Mouse (Mus musculus) ES-E14 (cell line): ENCODE data around the gene Fam178b. TPM values are rescaled to one million over a fixed set of nuclear protein-coding genes. Genes with fewer than 3 reads are reported as not detected.

Source experiments
- DNase-seq: peaks from one replicate; pipeline ENCODE4 v3.0.0-alpha.2; 2013; ENCODE audit warnings: low read depth, low spot score
- H3K27ac ChIP-seq: 2 replicates; pipeline ENCODE4 v1.5.1; 2012; ENCODE audit warnings: low read depth, mild to moderate bottlenecking, low read length, moderate library complexity, mixed read lengths; ENCODE audit not compliant: poor library complexity, insufficient read depth, severe bottlenecking
- H3K36me3 ChIP-seq: 2 replicates; pipeline ENCODE4 v1.6.1; 2012; ENCODE audit warnings: mild to moderate bottlenecking, low read length, moderate library complexity, mixed read lengths; ENCODE audit not compliant: control insufficient read depth, poor library complexity, insufficient read depth, severe bottlenecking
- H3K4me1 ChIP-seq, 2 experiments: fragments of 150-350 bp in 1 of 2; sonication (generic) in 1 of 2; 2 replicates each; pipeline ENCODE4 v1.6.1; 2012; ENCODE audit warnings: low read length in 2 of 2, mild to moderate bottlenecking in 1 of 2, mixed read lengths in 1 of 2; ENCODE audit not compliant: control insufficient read depth in 2 of 2, insufficient read depth in 2 of 2, poor library complexity in 1 of 2
- H3K4me3 ChIP-seq, 2 experiments: fragments of 150-350 bp in 1 of 2; sonication (generic) in 1 of 2; 2 replicates each; pipeline ENCODE4 v1.5.1; 2012; ENCODE audit warnings: low read length in 2 of 2, low read depth in 1 of 2, mild to moderate bottlenecking in 1 of 2, mixed read lengths in 1 of 2; ENCODE audit not compliant: insufficient read depth in 1 of 2, poor library complexity in 1 of 2, severe bottlenecking in 1 of 2
- H3K9ac ChIP-seq: 2 replicates; pipeline ENCODE4 v1.6.1; 2012; ENCODE audit warnings: low read depth, mild to moderate bottlenecking, low read length, mixed read lengths; ENCODE audit not compliant: poor library complexity, insufficient read depth, severe bottlenecking
- H3K9me3 ChIP-seq: fragments of 150-350 bp; sonication (generic); 2 replicates; pipeline ENCODE4 v1.6.1; 2012; ENCODE audit warnings: low read depth, mild to moderate bottlenecking, low read length; ENCODE audit not compliant: control insufficient read depth, insufficient read depth
- CHD2 ChIP-seq: IDR thresholded peaks from 2 replicates; pipeline ENCODE4 v1.6.1; 2014; ENCODE audit warnings: mild to moderate bottlenecking, low read depth, low read length, inconsistent platforms
- HCFC1 ChIP-seq: IDR thresholded peaks from 2 replicates; pipeline ENCODE4 v1.6.1; 2012; ENCODE audit warnings: low read length, inconsistent platforms, borderline replicate concordance; ENCODE audit not compliant: insufficient read depth
- MAFK ChIP-seq: IDR thresholded peaks from 2 replicates; pipeline ENCODE4 v1.6.1; 2014; ENCODE audit warnings: mild to moderate bottlenecking, low read depth, low read length, inconsistent platforms; ENCODE audit not compliant: insufficient read depth
- ZC3H11A ChIP-seq: IDR thresholded peaks from 2 replicates; pipeline ENCODE4 v1.6.1; 2012; ENCODE audit warnings: low read depth, mild to moderate bottlenecking, inconsistent platforms, low read length, borderline replicate concordance
- ZNF384 ChIP-seq: IDR thresholded peaks from 2 replicates; pipeline ENCODE4 v1.6.1; 2012; ENCODE audit warnings: low read depth, low read length, inconsistent platforms
- in situ Hi-C, 2 experiments: fragments of 600-800 bp; cut with MboI; formaldehyde crosslinking; loops; one replicate each; pipeline ENCODE4 v1.15.1; 2025; ENCODE audit warnings: low sequenced_read_pairs in 2 of 2, inconsistent platforms in 1 of 2; ENCODE audit not compliant: unreplicated experiment in 2 of 2
- total RNA-seq: library from RNA; depleted of rRNA; stranded (reverse); fragments of 300-350 nt; gene quantifications from 2 replicates; pipeline ENCODE4 v1.2.3, GENCODE M21; 2012

Fam178b gene
- total RNA-seq, 1 experiment, result 8.0 TPM

DNA sequence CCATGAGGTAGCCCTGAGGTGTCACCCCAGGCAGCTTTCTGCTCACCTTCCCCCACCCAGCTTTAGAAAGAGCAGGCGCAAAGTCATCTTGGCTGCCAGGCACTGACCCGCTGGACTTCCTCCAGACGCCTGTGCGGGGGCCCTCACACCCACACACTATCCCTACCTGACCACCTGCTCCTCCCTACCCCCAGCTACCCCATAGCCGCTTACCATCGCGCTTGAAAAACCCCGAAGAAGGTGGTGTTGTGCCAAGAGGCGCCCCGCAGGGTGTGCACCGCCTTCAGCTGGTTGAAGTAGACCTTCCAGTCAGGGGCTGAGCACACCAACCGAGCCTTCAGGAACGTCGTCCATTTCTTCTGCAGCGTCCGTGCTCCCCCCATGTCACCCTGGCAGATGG lies 130.5 kb downstream of the Fam178b start:
- no peak overlapping the region; the same call in 1 of the 2 replicates for H3K9ac ChIP-seq
- H3K36me3 ChIP-seq, result peaks cover 22% of the 10 kb centered on the region
- in situ Hi-C loops, result no loop called here
- H3K4me1 ChIP-seq, result peaks cover 3 to 15% of the 10 kb centered on the region in 2 experiments; a peak in 2 of 4 replicates
- TF ChIP-seq ZNF384 (no peak), HCFC1 (no peak), CHD2 (no peak), ZC3H11A (no peak), MAFK (no peak)
- no peaks in the 10 kb centered on the region for H3K9me3 ChIP-seq
- no peak overlapping the region for H3K27ac ChIP-seq
- H3K4me3 ChIP-seq, result no peak overlapping the region
- DNase-seq, result no peak

- Histone ChIP-seq H3K36me3 (peaks cover 22% of the 10 kb centered on the region), H3K4me3 (no peak overlapping the region), H3K27ac (no peak overlapping the region), H3K9ac (no peak overlapping the region), H3K4me1 (peaks cover 3 to 16% of the 10 kb centered on the region in 2 experiments; a peak in 2 of 4 replicates), H3K9me3 (no peaks in the 10 kb centered on the region)
- TF ChIP-seq ZNF384 (no peak), HCFC1 (no peak), ZC3H11A (no peak), MAFK (no peak), CHD2 (no peak)
- no peak for DNase-seq
- in situ Hi-C loops, result no loop called here
Measured at GRCm38 (mm10) chr1:36551904-36552303, 131.1 kb downstream of the Fam178b start.

DNA sequence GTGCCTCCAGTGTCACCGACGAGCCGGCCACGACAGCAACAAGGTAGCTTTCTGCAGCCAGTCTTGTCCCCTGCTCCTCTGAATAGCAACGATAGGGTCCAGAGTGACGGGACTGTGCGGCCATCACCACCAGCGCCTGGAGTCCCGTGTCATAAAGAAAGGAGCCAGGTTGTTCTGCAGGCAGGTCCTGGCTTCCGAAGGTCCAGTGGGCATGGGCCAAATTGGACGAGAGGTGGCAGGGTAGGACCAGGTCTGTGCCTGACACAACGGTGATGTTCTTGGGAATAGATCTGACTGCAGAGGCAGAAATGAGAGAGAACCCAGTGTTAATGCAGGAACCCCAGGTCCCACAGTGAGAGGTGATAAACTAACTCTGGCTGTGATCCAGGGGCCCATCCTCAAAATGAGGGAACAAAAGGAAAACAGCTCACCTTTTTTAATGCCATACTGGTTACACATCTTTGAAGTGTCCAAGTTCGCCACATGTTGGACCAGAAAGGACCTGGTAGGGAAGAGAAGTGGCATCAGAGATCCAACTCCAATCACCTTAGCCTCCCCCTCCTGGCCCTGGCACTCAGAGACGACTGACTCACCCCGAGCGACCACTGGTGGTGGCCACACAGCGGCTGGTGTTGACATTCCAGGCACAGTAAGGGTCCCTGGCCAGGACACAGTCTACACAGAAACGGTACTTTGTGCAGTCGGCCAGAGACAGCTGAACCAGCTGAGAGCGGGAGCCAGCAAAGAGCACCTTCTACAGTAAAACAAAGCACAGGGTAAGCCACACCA lies 132.7 kb downstream of the Fam178b start:
- Histone ChIP-seq H3K4me3 (no peak overlapping the region), H3K4me1 (peaks cover 4 to 8% of the 10 kb centered on the region in 2 experiments; a peak in 2 of 4 replicates), H3K9ac (no peak overlapping the region), H3K9me3 (no peaks in the 10 kb centered on the region), H3K27ac (no peak overlapping the region), H3K36me3 (peaks cover 22% of the 10 kb centered on the region)
- no peak for TF ChIP-seq ZC3H11A
- no peak for TF ChIP-seq ZNF384
- no peak for TF ChIP-seq CHD2
- no peak for TF ChIP-seq HCFC1
- no peak for TF ChIP-seq MAFK
- no peak for DNase-seq
- in situ Hi-C loops, result no loop called here

DNA sequence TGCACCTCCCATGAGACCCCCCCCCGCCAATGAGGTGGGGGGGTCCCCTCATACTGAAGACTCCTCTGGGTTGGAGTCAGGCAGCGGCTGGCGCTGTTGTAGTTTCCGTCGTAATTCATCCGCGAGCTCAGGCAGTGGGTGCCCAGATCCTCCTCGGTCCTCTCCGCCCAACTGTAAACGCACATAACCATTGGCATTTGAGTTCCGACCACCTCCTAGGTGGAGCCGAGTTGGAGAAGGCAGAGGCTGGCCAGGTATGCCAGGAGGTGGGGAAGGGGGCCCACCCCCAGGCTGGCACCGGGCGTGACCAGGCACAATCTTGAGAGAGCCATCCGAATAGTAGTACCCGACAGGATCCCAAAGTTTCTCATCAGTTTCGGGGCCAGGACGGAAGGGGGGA lies 133.5 kb downstream of the Fam178b start:
- H3K9me3 ChIP-seq, result no peaks in the 10 kb centered on the region
- no peak overlapping the region for H3K4me3 ChIP-seq
- no peak overlapping the region for H3K27ac ChIP-seq
- no peak for DNase-seq
- H3K36me3 ChIP-seq, result peaks cover 22% of the 10 kb centered on the region
- in situ Hi-C loops, result loop anchor here in 1 of 2 experiments (5.0 kb wide), 1 partner anchor 73 kb away; no protein-coding TSS in a partner anchor
- no peak overlapping the region for H3K9ac ChIP-seq
- peaks cover 2 to 7% of the 10 kb centered on the region in 2 experiments; a peak in 1 of 4 replicates for H3K4me1 ChIP-seq
- TF ChIP-seq ZC3H11A, result no peak
- TF ChIP-seq CHD2, result no peak
- no peak for TF ChIP-seq MAFK
- TF ChIP-seq ZNF384, result no peak
- no peak for TF ChIP-seq HCFC1
